Comparison of ENCODE assay signal across 23 mouse cellular contexts in genomic region chr2:52210685-52211084, GRCm38 (mm10).
"Had no signal": no experiment of that assay in that cellular context is flagged by ENCODE, and none has a peak within 500 bp of the region (broad histone marks: within the 10 kb centered on the region; RNA-seq: fewer than 3 reads in every experiment).

No protein-coding gene starts in this region.

- H3K27me3 ChIP-seq: heart, embryonic 13.5 days; heart, embryonic 15.5 days; hindbrain, embryonic 13.5 days; hindbrain, embryonic 15.5 days; kidney, embryonic 15.5 days; limb, embryonic 13.5 days; limb, embryonic 15.5 days; liver, embryonic 12.5 days had no signal

- DNase-seq: gastrocnemius, adult 2 months; gastrocnemius, postnatal 10 days; gastrocnemius, postnatal 25 days; heart, adult 2 months; heart, postnatal 36 days; kidney, adult 11 months; kidney, adult 9 months; kidney, postnatal 36 days; layer of hippocampus, adult 9-11 months; layer of hippocampus, postnatal 36 days had no signal

- H3K4me2 ChIP-seq: heart, embryonic 11.5 days; heart, embryonic 13.5 days; heart, embryonic 15.5 days; hindbrain, embryonic 13.5 days; hindbrain, embryonic 15.5 days; kidney, embryonic 15.5 days; limb, embryonic 13.5 days; limb, embryonic 15.5 days; liver, embryonic 12.5 days had no signal

- H3K4me3 ChIP-seq: gastrocnemius, adult 2 months; heart, adult 2 months; heart, embryonic 13.5 days; heart, embryonic 15.5 days; hindbrain, embryonic 13.5 days; hindbrain, embryonic 15.5 days; kidney, embryonic 15.5 days; limb, embryonic 13.5 days; limb, embryonic 15.5 days; liver, embryonic 12.5 days had no signal

- H3K27ac ChIP-seq: gastrocnemius, adult 2 months; heart, adult 2 months; heart, embryonic 13.5 days; heart, embryonic 15.5 days; hindbrain, embryonic 13.5 days; hindbrain, embryonic 15.5 days; hindbrain, postnatal 0 days; kidney, embryonic 15.5 days; kidney, postnatal 0 days; limb, embryonic 13.5 days; limb, embryonic 15.5 days; liver, embryonic 12.5 days; liver, embryonic 14.5 days had no signal

- H3K36me3 ChIP-seq: heart, embryonic 13.5 days; heart, embryonic 15.5 days; hindbrain, embryonic 13.5 days; hindbrain, embryonic 15.5 days; kidney, embryonic 15.5 days; limb, embryonic 13.5 days; limb, embryonic 15.5 days; liver, embryonic 12.5 days had no signal

- H3K4me1 ChIP-seq: hindbrain, embryonic 15.5 days; kidney, embryonic 15.5 days; limb, embryonic 13.5 days; limb, embryonic 15.5 days; liver, embryonic 12.5 days had no signal

- H3K9me3 ChIP-seq: heart, embryonic 13.5 days; heart, embryonic 15.5 days; hindbrain, embryonic 13.5 days; hindbrain, embryonic 15.5 days; kidney, embryonic 15.5 days; limb, embryonic 13.5 days; limb, embryonic 15.5 days; liver, embryonic 12.5 days had no signal

- H3K9ac ChIP-seq: heart, embryonic 13.5 days; heart, embryonic 15.5 days; hindbrain, embryonic 13.5 days; hindbrain, embryonic 15.5 days; kidney, embryonic 15.5 days; limb, embryonic 13.5 days; limb, embryonic 15.5 days; liver, embryonic 12.5 days; liver, embryonic 14.5 days had no signal

- ATAC-seq: intestine, embryonic 16.5 days; liver, embryonic 12.5 days had no signal
